In the genomic region with DNA sequence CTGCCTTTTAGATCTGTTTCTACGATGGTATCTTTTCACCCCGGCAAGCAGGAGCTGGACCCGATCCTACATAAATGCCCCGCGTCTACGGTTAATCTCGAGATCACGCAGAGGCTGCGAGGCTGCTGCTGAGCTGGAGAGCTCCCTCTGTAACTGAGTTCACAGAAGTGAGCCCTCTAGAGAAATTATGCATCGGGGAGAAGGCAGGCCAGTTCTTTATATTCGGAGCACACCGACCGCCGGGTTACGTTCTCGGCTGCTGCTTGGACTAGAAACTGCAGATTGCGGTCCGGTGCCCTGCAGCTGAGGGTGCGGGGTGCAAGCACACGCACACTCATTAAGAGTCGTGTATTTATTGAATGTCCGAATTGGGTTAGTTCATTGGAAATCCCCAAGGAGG, we compare ENCODE assay signal across 8 mouse cellular contexts. TPM values are rescaled to one million over a fixed set of nuclear protein-coding genes. Genes with fewer than 3 reads are reported as not detected.
A peak's percentile ranks its signal among the peaks of the same experiment; 100 is the strongest.
DNase-seq lines count a peak whose midpoint lies in the region; ATAC-seq lines count a peak whose summit lies in the region.

No protein-coding gene starts in this region.

- peak overlapping the region; percentile 94 for H3K4me3 ChIP-seq in forebrain, embryonic 15.5 days
- H3K4me3 ChIP-seq in midbrain, embryonic 14.5 days (replicated peaks; ENCODE audit: low read depth, low read length): peak overlapping the region; percentile 92

- H3K4me2 ChIP-seq in forebrain, embryonic 15.5 days (replicated peaks): peak overlapping the region; percentile 98
- H3K4me2 ChIP-seq in midbrain, embryonic 14.5 days (ENCODE audit: low read length): peak overlapping the region; percentile 98

- WGBS in forebrain, embryonic 15.5 days: under 1% methylated on average over 22 of the region's 22 CpGs
- WGBS in midbrain, embryonic 14.5 days: under 1% methylated on average over 22 of the region's 22 CpGs

- peak overlapping the region; percentile 90 for H3K9ac ChIP-seq in forebrain, embryonic 15.5 days (replicated peaks)
- H3K9ac ChIP-seq in midbrain, embryonic 14.5 days (replicated peaks; ENCODE audit: low read length): peak overlapping the region; percentile 68

- H3K9me3 ChIP-seq in forebrain, embryonic 15.5 days: no peaks in the 10 kb centered on the region
- H3K9me3 ChIP-seq in midbrain, embryonic 14.5 days (ENCODE audit: control insufficient read depth, low read length): no peaks in the 10 kb centered on the region

- no peaks in the 10 kb centered on the region for H3K36me3 ChIP-seq in forebrain, embryonic 15.5 days
- peaks cover 17% of the 10 kb centered on the region for H3K36me3 ChIP-seq in midbrain, embryonic 14.5 days (ENCODE audit: control insufficient read depth, insufficient read depth, low read length)

- H3K27me3 ChIP-seq in forebrain, embryonic 15.5 days: no peaks in the 10 kb centered on the region
- no peaks in the 10 kb centered on the region for H3K27me3 ChIP-seq in midbrain, embryonic 14.5 days (ENCODE audit: control insufficient read depth, insufficient read depth, low read length)

- peak; percentile 49 to 67 for DNase-seq in frontal cortex, postnatal 10 days (ENCODE audit: low spot score in 2 of 2)
- no peak for DNase-seq in frontal cortex, postnatal 25 days (ENCODE audit: low spot score in 2 of 2)
- peak; percentile 46 for DNase-seq in R1 (ENCODE audit: low read depth, low spot score)
- peak; percentile 55 for DNase-seq in kidney, postnatal 10 days
- DNase-seq in midbrain, embryonic 14.5 days: peak; percentile 84
- DNase-seq in ovary, postnatal 10 days (ENCODE audit: low spot score): no peak
- DNase-seq in adrenal gland, postnatal 25 days: no peak

- H3K27ac ChIP-seq in forebrain, embryonic 15.5 days (replicated peaks): peak overlapping the region; percentile 100
- peak overlapping the region; percentile 99 for H3K27ac ChIP-seq in midbrain, embryonic 14.5 days (replicated peaks; ENCODE audit: low read depth, low read length)

- peaks cover 14% of the 10 kb centered on the region for H3K4me1 ChIP-seq in forebrain, embryonic 15.5 days
- H3K4me1 ChIP-seq in midbrain, embryonic 14.5 days (ENCODE audit: control insufficient read depth, insufficient read depth, low read length): peaks cover 15% of the 10 kb centered on the region

- ATAC-seq in forebrain, embryonic 15.5 days (replicated peaks): peak; percentile 3; the same call in 1 of the 2 replicates
- no peak for ATAC-seq in midbrain, embryonic 14.5 days (ENCODE audit: low FRiP score, low TSS enrichment)

RNA-seq across cellular contexts. Expression of gene Pou3f3, which starts 1.7 kb away (rescaled TPM):
- 49.1 and 52.0 TPM in 2 replicates for polyA plus RNA-seq in forebrain, embryonic 15.5 days (2015; fragmentation: Nextera tagmentation; extraction: Ambion mirVana)
- polyA plus RNA-seq in midbrain, embryonic 14.5 days (2014; fragmentation: Nextera tagmentation; extraction: Ambion mirVana): 20.0 and 24.5 TPM in 2 replicates
- 0.09 TPM in 1 of 2 replicates, not detected in the other for total RNA-seq in adrenal gland, postnatal 25 days (2021)

Comparison
In these comparisons a context has a peak if more than half of its experiments do, and no peak if none do; other contexts are left out.
1. DNase-seq: peak in frontal cortex, postnatal 10 days (2 of 2), R1 (single experiment), kidney, postnatal 10 days (single experiment) and midbrain, embryonic 14.5 days (single experiment); none in frontal cortex, postnatal 25 days (0 of 2), ovary, postnatal 10 days (single experiment) and adrenal gland, postnatal 25 days (single experiment).